Mouse (Mus musculus) left cerebral cortex, adult 2 months (tissue): ENCODE measurements at regions not wholly inside any gene's neighbourhood (a gene's known extent, or its start where the extent isn't known, plus 50 kb on each side); places are given as distances from the start of the nearest gene placed in this dataset.

Source experiments
- DNase-seq, 2 experiments: peaks; one replicate each; pipeline ENCODE4 v3.0.0; 2021 to 2022; ENCODE audit warnings: low spot score in 2 of 2, mixed read lengths in 1 of 2; ENCODE audit errors: extremely low spot score in 1 of 2
- H3K27ac ChIP-seq: fragments of 200-600 bp; 2 replicates; pipeline ENCODE4 v1.8.1; 2022
- H3K4me3 ChIP-seq: fragments of 200-600 bp; 2 replicates; pipeline ENCODE4 v1.8.1; 2022
- CTCF ChIP-seq: fragments of 200-600 bp; IDR thresholded peaks from 2 replicates; pipeline ENCODE4 v1.8.1; 2022; ENCODE audit warnings: antibody characterized with exemption, mild to moderate bottlenecking, moderate library complexity
- intact Hi-C: fragments of 180-260 bp; cut with DNase I; formaldehyde crosslinking; loops from one replicate; pipeline ENCODE4 v1.15.1; 2025

DNA sequence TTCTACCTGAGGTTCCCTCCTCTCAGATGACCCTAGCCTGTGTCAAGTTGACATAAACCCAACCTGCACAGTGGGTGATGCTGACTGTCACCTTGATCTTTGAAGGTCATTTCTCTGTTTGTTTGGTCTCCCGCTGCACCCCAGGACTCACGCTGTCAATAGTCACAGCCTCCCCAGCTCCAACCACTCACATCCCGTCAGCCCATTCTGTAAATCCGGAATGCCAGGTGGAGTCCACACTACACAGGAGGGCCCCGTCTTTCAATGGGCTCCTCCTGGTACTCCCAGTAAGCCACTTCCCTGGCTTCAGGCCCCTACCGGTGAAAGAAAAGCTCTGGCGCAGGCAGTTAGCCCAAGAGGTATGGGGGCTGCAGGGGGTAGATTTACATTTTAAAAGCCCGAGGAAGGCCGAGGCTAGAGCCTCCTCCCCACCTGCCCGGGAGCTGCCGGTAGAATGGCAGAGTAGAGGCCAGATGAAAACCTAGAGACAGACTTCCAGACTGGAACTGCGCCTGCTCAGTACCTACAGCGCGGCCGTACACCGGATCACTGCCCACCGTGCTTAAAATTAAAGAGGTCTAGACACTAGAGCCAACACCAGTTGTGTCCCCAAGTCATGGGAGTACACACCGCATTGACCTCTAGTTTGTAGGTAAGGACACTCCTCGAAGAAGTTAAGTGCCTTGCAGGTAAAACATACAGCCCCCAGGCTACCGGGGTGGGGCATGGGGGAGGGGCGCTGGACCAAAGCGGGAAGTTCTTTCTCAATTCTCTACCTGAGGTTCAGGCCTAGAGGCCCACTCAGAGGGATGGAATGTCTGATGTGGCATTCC, 123.8 kb upstream of the Med13l start:
- Histone ChIP-seq H3K4me3 (no peak overlapping the region), H3K27ac (no peak overlapping the region)
- intact Hi-C loops: no loop called here
- no peak for DNase-seq
- no peak for TF ChIP-seq CTCF

DNA sequence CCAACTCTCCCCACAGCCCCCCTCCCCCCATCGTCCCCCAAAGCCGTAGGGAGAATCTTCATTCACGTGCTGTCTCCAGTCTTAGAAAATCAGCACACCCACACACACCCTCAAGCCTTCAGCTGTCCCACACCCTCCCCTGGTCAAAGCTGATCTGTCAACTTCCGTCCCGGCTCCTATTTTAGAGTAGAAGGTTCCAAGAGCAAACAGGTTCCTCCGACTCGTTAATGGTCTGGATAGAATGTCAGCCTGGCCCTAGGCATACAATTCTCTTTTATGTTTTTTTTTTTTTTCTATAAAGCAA, 123.2 kb upstream of the Med13l start:
- no peak overlapping the region for H3K4me3 ChIP-seq
- no peak overlapping the region for H3K27ac ChIP-seq
- no peak for TF ChIP-seq CTCF
- intact Hi-C loops: no loop called here
- DNase-seq: no peak

DNA sequence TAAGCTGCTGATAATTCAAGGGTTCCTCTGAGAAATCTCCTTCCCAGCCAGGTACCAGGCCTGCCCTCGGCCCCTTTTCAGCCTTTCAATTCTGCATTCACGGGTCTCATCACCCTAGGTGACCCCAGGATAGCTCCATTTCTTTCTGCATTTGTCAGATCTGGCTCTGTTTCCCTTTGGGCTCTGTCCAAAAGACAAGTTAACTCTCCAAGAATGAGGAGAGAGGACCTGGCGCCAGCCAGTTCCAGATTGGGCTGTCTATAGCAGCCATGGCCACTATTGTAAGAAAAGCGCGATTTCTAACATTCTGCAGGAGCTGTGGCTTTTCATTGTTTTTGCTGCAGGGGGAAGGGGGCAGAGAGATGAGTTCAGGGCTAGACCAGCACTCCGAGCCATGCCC, 122.5 kb upstream of the Med13l start:
- TF ChIP-seq CTCF: no peak
- Histone ChIP-seq H3K27ac (no peak overlapping the region), H3K4me3 (no peak overlapping the region)
- DNase-seq: no peak
- intact Hi-C loops: no loop called here

DNA sequence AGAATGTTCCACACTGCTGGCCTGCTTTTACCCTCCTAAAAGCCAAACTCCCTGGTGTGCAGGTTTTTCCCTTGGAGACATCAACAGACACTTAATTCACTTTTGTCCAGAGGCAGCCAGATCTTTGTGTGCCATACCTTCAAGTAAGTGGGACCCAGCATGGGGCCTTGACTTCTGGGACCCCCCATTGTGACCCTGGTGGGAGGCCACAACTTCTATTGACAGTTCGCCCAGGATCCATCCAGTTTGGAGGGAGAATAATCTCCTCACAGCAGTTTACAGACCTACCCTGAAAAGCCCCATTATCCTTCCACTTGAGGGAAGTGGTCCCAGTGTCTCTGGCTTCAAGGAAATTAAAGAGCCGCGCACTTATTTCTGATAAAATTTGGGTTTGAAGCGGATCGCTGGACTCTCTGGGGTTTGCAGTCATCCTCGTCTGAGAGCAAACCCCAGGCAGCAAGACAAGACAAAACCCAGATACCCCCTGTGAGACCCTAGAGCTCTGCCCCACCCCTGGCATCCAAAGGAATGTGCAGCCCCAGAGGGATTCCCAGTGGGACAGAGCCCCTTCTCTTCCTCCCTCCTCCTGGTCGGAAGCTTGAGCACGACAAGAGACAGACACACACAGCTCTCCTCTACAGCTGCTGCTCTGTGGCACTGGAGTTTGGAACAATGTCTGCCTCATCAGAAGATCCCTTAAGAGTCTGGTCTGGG, 115.8 kb upstream of the Med13l start:
- H3K4me3 ChIP-seq: no peak overlapping the region
- DNase-seq: no peak
- no peak overlapping the region for H3K27ac ChIP-seq
- TF ChIP-seq CTCF: no peak
- intact Hi-C loops: no loop called here

DNA sequence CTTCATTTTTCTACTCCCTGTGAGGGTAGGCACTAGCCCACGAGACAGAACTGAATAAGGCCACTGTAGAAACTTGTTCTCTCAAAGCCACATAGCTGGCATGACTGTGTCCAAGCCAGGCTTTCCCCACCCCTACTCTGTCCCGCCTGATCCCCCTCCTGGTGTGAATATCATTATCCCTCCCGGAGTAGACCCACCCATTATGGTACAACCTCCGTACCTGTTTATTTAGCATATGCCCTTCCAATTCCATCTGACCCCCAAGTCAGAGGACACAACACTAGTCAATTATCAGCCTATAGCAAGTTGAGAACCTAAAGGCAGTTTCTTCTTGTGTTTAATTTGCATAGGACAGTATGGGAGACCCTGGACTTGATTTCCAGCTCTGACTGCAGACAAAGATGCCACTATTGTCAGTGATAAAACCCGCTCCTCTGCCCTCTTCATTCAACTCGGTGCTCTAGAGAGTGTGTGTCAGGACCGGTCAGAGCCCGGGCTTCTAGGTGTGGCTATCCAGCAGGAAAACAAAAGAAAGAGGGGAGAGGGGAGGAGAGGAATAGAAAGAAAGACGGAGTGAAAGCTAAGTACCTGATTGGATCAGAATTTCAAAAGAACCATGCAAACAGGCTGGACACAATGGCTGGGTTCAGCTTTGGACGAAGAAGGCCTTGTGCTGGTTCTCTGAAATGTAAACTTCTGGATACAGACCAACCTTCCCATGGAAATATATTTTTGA, 115.1 kb upstream of the Med13l start:
- intact Hi-C loops: no loop called here
- H3K27ac ChIP-seq: no peak overlapping the region
- TF ChIP-seq CTCF: no peak
- DNase-seq: no peak
- H3K4me3 ChIP-seq: no peak overlapping the region

DNA sequence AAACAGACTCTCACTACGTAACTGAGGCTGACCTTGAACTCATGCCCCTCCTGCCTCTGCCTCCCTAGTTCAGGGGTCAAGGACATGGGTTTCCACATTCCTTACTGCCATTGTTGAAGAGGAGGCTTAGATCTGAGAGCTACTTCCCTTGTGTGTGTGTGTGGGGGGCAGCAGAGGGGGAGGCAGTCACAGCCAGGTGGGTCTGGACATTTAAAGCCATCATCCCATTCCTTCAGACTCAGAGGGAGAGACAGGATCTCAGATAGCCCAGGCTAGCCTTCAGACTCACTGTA, 114.5 kb upstream of the Med13l start:
- no peak for TF ChIP-seq CTCF
- Histone ChIP-seq H3K27ac (no peak overlapping the region), H3K4me3 (no peak overlapping the region)
- no peak for DNase-seq
- intact Hi-C loops: no loop called here

DNA sequence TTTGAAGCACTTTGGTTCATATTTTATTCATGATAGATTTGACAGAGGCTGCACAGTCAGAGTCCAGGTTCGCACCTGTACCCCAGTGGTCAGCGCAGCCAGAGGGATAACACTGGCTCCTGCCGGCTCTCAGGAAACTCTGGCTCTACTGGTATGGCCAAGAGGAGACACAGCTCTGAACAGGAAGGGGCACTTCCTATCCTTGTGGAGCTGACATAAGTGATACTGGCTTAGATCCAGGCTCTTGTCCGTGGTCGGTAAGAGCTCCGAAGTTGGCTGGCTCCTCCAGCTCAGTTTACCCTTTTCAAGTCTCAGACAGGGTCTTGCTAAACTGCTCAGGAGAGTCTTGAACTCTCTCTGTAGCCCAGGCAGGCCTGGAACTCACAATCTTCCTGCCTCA, 113.6 kb upstream of the Med13l start:
- intact Hi-C loops: no loop called here
- H3K4me3 ChIP-seq: no peak overlapping the region
- TF ChIP-seq CTCF: no peak
- no peak for DNase-seq
- no peak overlapping the region for H3K27ac ChIP-seq

DNA sequence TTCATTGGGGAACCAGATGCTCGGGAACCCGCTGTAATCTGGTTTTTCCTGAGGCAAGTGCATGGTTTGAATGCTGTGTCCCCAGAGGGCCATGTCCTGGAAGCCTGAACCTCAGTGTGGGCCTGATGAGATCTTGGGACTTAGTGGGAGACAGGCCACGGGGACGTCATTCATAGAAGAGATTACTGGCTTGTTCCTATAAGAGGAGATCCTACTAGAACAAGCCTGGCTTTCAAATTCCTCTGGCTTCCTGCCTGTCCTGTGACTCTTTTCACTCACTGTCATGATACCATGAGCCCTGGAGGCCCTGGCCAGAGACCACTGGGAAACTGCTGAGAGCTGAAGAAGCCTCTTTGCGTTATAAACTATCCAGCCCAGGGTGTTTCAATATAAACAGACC, 113.1 kb upstream of the Med13l start:
- TF ChIP-seq CTCF: no peak
- no peak for DNase-seq
- no peak overlapping the region for H3K27ac ChIP-seq
- H3K4me3 ChIP-seq: no peak overlapping the region
- intact Hi-C loops: no loop called here

DNA sequence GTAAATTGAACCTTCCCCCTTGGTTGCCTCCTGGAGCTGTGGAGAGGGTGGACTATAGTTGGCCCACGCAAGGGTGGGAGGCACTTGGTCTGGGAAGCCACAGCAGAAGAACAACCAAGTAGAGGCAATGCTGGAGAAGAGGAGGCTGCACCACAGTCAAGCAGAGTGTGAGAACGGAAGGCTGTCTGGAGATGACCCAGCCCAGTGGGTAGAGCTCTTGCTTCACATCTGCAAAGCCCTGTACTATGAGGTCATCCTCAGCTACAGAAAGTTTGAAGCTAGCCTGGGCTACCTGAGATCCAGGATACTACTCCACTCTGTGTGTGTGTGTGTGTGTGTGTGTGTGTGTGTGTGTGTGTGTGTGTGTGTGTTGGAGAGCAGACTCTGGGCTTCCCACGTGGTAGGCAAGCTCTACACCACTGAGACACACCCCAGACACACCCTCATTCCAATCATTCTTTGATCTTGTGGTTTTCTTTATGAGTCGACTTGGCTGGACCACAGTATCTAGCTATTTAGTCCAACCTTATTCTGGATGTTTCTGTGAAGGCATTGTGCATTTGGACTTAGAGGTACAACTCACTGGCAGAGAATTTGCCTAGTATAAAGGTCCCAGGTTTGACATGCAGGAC, 111.5 kb upstream of the Med13l start:
- no peak for TF ChIP-seq CTCF
- no peak for DNase-seq
- intact Hi-C loops: no loop called here
- no peak overlapping the region for H3K4me3 ChIP-seq
- H3K27ac ChIP-seq: no peak overlapping the region

DNA sequence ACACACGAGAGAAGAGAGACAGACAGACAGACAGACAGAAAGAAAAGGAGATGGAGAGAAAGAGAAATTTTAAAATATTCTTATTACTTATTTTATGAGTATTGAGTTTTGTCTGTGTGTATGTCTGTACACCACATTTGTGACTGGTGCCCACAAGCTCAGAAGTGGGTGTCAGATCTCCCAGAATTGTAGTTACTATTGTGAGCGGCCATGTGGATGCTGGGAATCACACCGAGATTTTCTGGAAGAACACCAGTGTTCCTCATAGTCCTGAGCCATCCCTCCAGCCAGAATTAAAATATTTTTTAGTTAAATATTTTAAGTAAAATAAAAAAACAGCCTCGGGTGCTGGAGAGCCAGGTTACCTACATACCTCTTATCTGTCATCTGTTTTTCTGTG, 110.6 kb upstream of the Med13l start:
- no peak overlapping the region for H3K27ac ChIP-seq
- no peak for DNase-seq
- no peak for TF ChIP-seq CTCF
- intact Hi-C loops: no loop called here
- H3K4me3 ChIP-seq: no peak overlapping the region

DNA sequence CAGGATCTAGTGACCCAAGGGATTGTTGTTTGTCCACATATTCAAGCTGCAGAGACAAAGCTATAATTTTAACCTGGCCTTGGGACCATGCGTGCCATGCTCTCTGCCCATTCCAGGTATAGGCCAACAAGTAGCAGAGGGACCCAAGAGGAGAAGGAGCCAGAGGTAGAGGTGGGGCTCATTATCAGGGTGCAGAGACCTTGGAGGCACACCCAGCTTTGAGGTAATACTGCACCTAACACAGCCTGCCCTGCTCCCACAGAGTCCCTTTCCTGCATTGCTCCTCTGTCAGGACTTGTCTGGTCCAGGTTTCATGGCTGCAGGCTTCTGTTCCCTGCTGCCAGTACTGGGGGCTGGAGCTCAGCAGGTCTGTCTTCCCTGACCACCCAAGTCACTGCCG, 108.4 kb upstream of the Med13l start:
- no peak overlapping the region for H3K27ac ChIP-seq
- no peak for DNase-seq
- H3K4me3 ChIP-seq: no peak overlapping the region
- intact Hi-C loops: no loop called here
- no peak for TF ChIP-seq CTCF

DNA sequence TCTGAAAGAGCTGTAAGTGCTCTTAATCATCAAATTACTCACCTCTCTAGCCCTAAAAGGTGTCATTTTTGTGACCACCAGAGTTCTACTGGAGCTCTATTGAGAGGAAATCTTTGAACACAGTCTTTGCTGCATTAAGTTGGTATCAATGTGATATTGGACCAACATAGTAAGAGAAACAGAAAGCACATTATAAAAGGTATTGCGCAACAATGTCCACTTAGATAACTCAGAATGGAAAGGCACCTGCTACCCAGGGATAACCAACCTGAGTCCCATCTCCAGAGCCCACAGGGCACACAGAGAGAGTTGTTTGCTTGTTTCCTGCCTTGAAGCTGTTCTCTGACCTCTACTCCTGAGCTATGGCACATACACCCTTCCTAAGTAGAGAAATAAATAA, 106.4 kb upstream of the Med13l start:
- Histone ChIP-seq H3K27ac (no peak overlapping the region), H3K4me3 (no peak overlapping the region)
- TF ChIP-seq CTCF: no peak
- no peak for DNase-seq
- intact Hi-C loops: no loop called here
